Mouse (Mus musculus): Measurements from ENCODE around the gene Mid1. TPM values are rescaled to one million over a fixed set of nuclear protein-coding genes. Genes with fewer than 3 reads are reported as not detected.
"Not testable (repeated sequence)": the region's sequence is repeated elsewhere in the genome, so short reads cannot be mapped to it uniquely, and the experiment has no call there.

The Mid1 gene
- polyA plus RNA-seq, 2 experiments = 12.5 to 17.3 TPM

GRCm38 (mm10) chrX:169989691-169990631 lies 305.0 kb downstream of the Mid1 start:
- DNase-seq (ENCODE audit: low spot score) = peak; percentile 3
- not testable (repeated sequence) for H3K9ac ChIP-seq (ENCODE audit: low read depth, low read length, severe bottlenecking); ATAC-seq (ENCODE audit: low FRiP score, low read depth); H3K4me1 ChIP-seq (ENCODE audit: control insufficient read depth, insufficient read depth, low read length); H3K27ac ChIP-seq (replicated peaks; ENCODE audit: low read depth, low read length)
- Histone ChIP-seq H3K36me3 (ENCODE audit: control insufficient read depth, insufficient read depth, low read length) (peaks cover 50% of the 10 kb centered on the region), H3K4me2 (replicated peaks; ENCODE audit: low read depth, low read length, severe bottlenecking) (peak overlapping the region; percentile 3; the same call in 1 of the 2 replicates), H3K4me3 (replicated peaks; ENCODE audit: low read length) (peak overlapping the region; percentile 1; the same call in 1 of the 2 replicates), H3K27me3 (ENCODE audit: control insufficient read depth, insufficient read depth, low read length) (peaks cover 12% of the 10 kb centered on the region; the same call in 1 of the 2 replicates), H3K9me3 (ENCODE audit: control insufficient read depth, low read length) (peaks cover 69% of the 10 kb centered on the region)
- 64% methylated on average over 56 of the region's 56 CpGs for WGBS

DNA sequence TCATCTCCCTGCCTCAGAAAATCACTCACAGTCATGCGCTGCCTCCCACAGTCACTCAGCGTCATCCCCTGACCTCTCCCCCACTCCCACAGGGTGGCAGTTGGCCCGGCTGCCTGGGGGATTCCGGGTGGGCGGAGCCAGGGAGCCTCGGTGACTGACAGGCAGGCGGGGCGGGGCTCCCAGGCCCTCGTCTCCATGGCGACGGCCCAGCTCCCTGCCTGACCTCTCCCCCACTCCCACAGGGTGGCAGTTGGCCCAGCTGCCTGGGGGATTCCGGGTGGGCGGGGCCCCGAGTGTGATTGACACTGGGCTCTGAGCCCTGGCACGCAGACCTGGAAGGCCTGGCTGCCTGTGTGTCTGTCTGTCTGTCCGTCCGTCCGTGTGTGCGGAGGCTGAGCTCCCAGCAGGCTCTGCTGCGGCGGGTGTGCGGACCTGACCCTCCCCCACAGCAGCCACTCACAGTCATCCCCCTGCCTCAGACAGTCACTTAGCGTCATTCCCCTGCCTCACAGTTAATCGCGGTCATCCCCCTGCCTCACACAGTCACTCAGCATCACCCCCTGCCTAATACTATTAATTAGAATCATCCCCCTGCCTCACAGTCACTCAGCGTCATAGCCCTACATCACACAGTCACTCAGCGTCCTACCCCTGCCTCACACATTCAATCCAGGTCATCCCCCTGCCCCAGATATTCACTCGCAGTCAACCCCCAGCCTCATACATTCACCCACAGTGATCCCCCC lies 306.3 kb downstream of the Mid1 start:
- Histone ChIP-seq H3K27me3 (ENCODE audit: control insufficient read depth, insufficient read depth, low read length) (peaks cover 18% of the 10 kb centered on the region), H3K9me3 (ENCODE audit: control insufficient read depth, low read length) (peaks cover 72% of the 10 kb centered on the region), H3K36me3 (ENCODE audit: control insufficient read depth, insufficient read depth, low read length) (peaks cover 41% of the 10 kb centered on the region), H3K4me2 (replicated peaks; ENCODE audit: low read depth, low read length, severe bottlenecking) (peak overlapping the region; percentile 28)
- peak; percentile 56 for ATAC-seq (ENCODE audit: low FRiP score, low read depth)
- not testable (repeated sequence) for H3K4me1 ChIP-seq (ENCODE audit: control insufficient read depth, insufficient read depth, low read length); H3K4me3 ChIP-seq (replicated peaks; ENCODE audit: low read length); H3K27ac ChIP-seq (replicated peaks; ENCODE audit: low read depth, low read length); H3K9ac ChIP-seq (ENCODE audit: low read depth, low read length, severe bottlenecking)
- DNase-seq (ENCODE audit: low spot score) = peak; percentile 11
- 44% methylated on average over 25 of the region's 28 CpGs for WGBS

DNA sequence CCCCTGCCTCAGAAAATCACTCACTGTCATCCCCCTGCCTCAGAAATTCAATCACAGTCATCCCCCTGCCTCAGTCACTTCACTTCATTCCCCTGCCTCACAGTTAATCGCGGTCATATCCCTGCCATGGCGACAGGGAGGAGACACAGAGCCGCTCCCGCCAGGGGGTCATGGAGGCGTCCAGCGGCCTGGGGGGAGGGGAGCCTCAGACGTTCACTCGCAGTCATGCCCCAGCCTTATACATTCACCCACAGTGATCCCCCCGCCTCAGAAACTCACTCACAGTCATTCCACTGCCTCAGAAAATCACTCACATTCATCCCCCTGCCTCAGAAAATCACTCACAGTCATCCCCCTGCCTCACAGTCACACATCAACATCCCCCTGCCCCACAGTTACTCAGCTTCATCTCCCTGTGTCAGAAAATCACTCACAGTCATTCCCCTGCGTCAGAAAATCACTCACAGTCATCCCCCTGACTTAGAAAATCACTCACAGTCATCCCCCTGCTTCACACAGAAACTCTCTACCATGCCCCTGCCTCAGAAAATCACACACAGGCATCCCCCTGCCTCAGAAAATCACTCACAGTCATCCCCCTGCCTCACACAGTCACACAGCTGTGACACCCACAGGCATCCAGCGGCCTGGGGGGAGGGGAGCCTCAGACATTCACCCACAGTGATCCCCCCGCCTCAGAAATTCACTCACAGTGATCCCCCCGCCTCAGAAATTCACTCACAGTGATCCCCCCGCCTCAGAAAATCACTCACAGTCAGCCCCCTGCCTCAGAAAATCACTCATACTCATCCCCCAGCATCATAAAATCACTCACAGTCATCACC lies 307.3 kb downstream of the Mid1 start:
- H3K27ac ChIP-seq (replicated peaks; ENCODE audit: low read depth, low read length); DNase-seq (ENCODE audit: low spot score); H3K9ac ChIP-seq (ENCODE audit: low read depth, low read length, severe bottlenecking); H3K4me1 ChIP-seq (ENCODE audit: control insufficient read depth, insufficient read depth, low read length); ATAC-seq (ENCODE audit: low FRiP score, low read depth); H3K4me2 ChIP-seq (replicated peaks; ENCODE audit: low read depth, low read length, severe bottlenecking); H3K4me3 ChIP-seq (replicated peaks; ENCODE audit: low read length): not testable (repeated sequence)
- 45% methylated on average over 15 of the region's 15 CpGs for WGBS
- Histone ChIP-seq H3K36me3 (ENCODE audit: control insufficient read depth, insufficient read depth, low read length) (peaks cover 32% of the 10 kb centered on the region), H3K27me3 (ENCODE audit: control insufficient read depth, insufficient read depth, low read length) (peaks cover 18% of the 10 kb centered on the region), H3K9me3 (ENCODE audit: control insufficient read depth, low read length) (peaks cover 70% of the 10 kb centered on the region)

DNA sequence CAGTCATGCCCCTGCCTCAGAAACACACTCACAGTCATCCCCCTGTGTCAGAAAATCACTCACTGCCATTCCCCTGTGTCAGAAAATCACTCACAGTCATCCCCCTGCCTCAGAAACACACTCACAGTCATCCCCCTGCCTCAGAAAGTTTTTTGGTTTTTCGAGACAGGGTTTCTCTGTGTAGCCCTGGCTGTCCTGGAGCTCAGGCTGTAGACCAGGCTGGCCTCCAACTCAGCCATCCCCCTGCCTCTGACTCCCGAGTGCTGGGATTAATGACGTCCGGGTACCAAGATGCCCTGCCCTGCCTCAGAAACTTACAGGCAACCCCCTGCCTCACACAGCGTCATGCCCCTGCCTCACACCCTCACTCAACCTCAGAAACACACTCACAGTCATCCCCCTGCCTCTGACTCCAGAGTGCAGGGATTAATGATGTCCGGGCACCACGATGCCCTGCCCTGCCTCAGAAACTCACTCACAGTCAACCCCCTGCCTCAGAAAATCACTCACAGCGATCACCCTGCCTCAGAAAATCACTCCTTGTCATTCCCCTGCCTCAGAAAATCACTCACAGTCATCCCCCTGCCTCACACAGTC lies 308.1 kb downstream of the Mid1 start:
- H3K36me3 ChIP-seq (ENCODE audit: control insufficient read depth, insufficient read depth, low read length) = peaks cover 27% of the 10 kb centered on the region
- not testable (repeated sequence) for H3K27ac ChIP-seq (replicated peaks; ENCODE audit: low read depth, low read length); H3K4me1 ChIP-seq (ENCODE audit: control insufficient read depth, insufficient read depth, low read length); H3K9ac ChIP-seq (ENCODE audit: low read depth, low read length, severe bottlenecking); H3K4me2 ChIP-seq (replicated peaks; ENCODE audit: low read depth, low read length, severe bottlenecking); H3K4me3 ChIP-seq (replicated peaks; ENCODE audit: low read length); DNase-seq (ENCODE audit: low spot score); ATAC-seq (ENCODE audit: low FRiP score, low read depth)
- H3K27me3 ChIP-seq (ENCODE audit: control insufficient read depth, insufficient read depth, low read length) = peaks cover 18% of the 10 kb centered on the region
- 63% methylated on average over 8 of the region's 8 CpGs for WGBS
- H3K9me3 ChIP-seq (ENCODE audit: control insufficient read depth, low read length) = peaks cover 73% of the 10 kb centered on the region

DNA sequence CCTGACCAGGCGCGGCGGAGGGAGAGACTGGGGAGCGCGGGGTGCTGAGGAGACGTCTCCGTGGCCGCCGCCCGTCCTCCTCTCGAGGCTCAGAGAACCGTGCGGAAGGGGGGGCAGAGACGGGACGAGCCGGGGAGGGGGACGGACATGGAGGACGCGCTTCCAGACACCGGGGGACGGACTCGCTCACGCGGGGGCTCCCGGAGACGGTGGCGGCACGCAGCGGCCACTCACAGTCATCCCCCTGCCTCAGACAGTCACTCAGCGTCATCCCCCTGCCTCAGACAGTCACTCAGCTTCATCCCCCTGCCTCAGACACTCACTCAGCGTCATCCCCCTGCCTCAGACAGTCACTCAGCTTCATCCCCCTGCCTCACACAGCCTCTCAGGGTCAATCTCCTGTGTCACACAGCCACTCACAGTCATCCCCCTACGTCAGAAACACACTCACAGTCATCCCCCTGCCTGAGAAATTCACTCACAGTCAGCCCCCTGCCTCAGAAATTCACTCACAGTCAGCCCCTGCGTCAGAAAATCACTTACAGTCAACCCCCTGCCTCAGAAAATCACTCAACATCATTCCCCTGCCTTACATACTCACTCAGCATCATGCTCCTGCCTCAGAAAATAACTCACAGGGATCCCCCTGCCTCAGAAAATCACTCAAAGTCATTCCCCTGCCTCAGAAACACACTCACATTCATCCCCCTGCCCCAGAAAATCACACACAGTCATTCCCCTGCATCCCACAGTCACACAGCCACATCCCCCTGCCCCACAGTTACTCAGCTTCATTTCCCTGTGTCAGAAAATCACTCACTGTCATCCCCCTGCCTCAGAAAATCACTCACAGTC lies 309.2 kb downstream of the Mid1 start:
- not testable (repeated sequence) for H3K4me2 ChIP-seq (replicated peaks; ENCODE audit: low read depth, low read length, severe bottlenecking); H3K27ac ChIP-seq (replicated peaks; ENCODE audit: low read depth, low read length); H3K4me1 ChIP-seq (ENCODE audit: control insufficient read depth, insufficient read depth, low read length); H3K9ac ChIP-seq (ENCODE audit: low read depth, low read length, severe bottlenecking); DNase-seq (ENCODE audit: low spot score); ATAC-seq (ENCODE audit: low FRiP score, low read depth); H3K4me3 ChIP-seq (replicated peaks; ENCODE audit: low read length)
- peaks cover 17% of the 10 kb centered on the region for H3K36me3 ChIP-seq (ENCODE audit: control insufficient read depth, insufficient read depth, low read length)
- peaks cover 15% of the 10 kb centered on the region for H3K27me3 ChIP-seq (ENCODE audit: control insufficient read depth, insufficient read depth, low read length)
- WGBS = 68% methylated on average over 33 of the region's 33 CpGs
- peaks cover 67% of the 10 kb centered on the region for H3K9me3 ChIP-seq (ENCODE audit: control insufficient read depth, low read length)

- H3K9ac ChIP-seq (ENCODE audit: low read depth, low read length, severe bottlenecking); H3K4me1 ChIP-seq (ENCODE audit: control insufficient read depth, insufficient read depth, low read length); H3K36me3 ChIP-seq (ENCODE audit: control insufficient read depth, insufficient read depth, low read length); H3K27ac ChIP-seq (replicated peaks; ENCODE audit: low read depth, low read length); H3K4me3 ChIP-seq (replicated peaks; ENCODE audit: low read length); ATAC-seq (ENCODE audit: low FRiP score, low read depth); H3K4me2 ChIP-seq (replicated peaks; ENCODE audit: low read depth, low read length, severe bottlenecking): not testable (repeated sequence)
- peaks cover 15% of the 10 kb centered on the region for H3K27me3 ChIP-seq (ENCODE audit: control insufficient read depth, insufficient read depth, low read length)
- DNase-seq (ENCODE audit: low spot score) = peak; percentile 3
- peaks cover 65% of the 10 kb centered on the region for H3K9me3 ChIP-seq (ENCODE audit: control insufficient read depth, low read length)
- WGBS = 54% methylated on average over 2 of the region's 2 CpGs
These were observed 310.1 kb downstream of the Mid1 start for GRCm38 (mm10) chrX:169994866-169995711.
